Mouse (Mus musculus): ENCODE results near the gene Ddx41.

Ddx41 gene

GRCm38 (mm10) chr13:55540933-55541332 is 4.5 kb upstream of the Ddx41 start:
- DNase-seq = peak; percentile 39 to 45

GRCm38 (mm10) chr13:55535796-55536193 is 663 bp downstream of the Ddx41 start:
- DNase-seq = peak in 1 of 2 experiments; percentile 30

GRCm38 (mm10) chr13:55535191-55535590 is 1.3 kb downstream of the Ddx41 start:
- no peak for DNase-seq

GRCm38 (mm10) chr13:55529198-55529915 is 7.1 kb downstream of the Ddx41 start, which contains the start of gene Dok3:
Gene Dok3 (minus strand): TSS chr13:55529296.
- DNase-seq = no peak

GRCm38 (mm10) chr13:55527834-55528772 is 8.4 kb downstream of the Ddx41 start:
- DNase-seq = no peak

- DNase-seq = no peak
These were observed 9.2 kb downstream of the Ddx41 start for GRCm38 (mm10) chr13:55527212-55527611.

GRCm38 (mm10) chr13:55525733-55526553 is 10.5 kb downstream of the Ddx41 start:
- DNase-seq = no peak

- DNase-seq = no peak
These were observed 12.4 kb downstream of the Ddx41 start for GRCm38 (mm10) chr13:55523951-55524600.

GRCm38 (mm10) chr13:55523278-55523677 is 13.2 kb downstream of the Ddx41 start:
- DNase-seq = no peak

GRCm38 (mm10) chr13:55522730-55523129 is 13.7 kb downstream of the Ddx41 start:
- no peak for DNase-seq

- no peak for DNase-seq
These were observed 16.9 kb downstream of the Ddx41 start for GRCm38 (mm10) chr13:55519606-55520005.

- peak; percentile 88 to 94 for DNase-seq
These were observed 19.5 kb downstream of the Ddx41 start for GRCm38 (mm10) chr13:55516955-55517354.

- no peak for DNase-seq
These were observed 22.6 kb downstream of the Ddx41 start for GRCm38 (mm10) chr13:55513828-55514227.

GRCm38 (mm10) chr13:55513111-55513748 is 23.2 kb downstream of the Ddx41 start, which contains the start of gene Pdlim7:
Gene Pdlim7 (minus strand): TSS chr13:55513676.
- peak; percentile 83 to 94 for DNase-seq

GRCm38 (mm10) chr13:55512379-55513031 is 24.0 kb downstream of the Ddx41 start:
- DNase-seq = peak; percentile 62 to 68

GRCm38 (mm10) chr13:55511492-55511861 is 25.0 kb downstream of the Ddx41 start:
- DNase-seq = no peak

GRCm38 (mm10) chr13:55510668-55511491 is 25.6 kb downstream of the Ddx41 start:
- no peak for DNase-seq

GRCm38 (mm10) chr13:55510332-55510667 is 26.2 kb downstream of the Ddx41 start:
- no peak for DNase-seq

- DNase-seq = no peak
These were observed 27.9 kb downstream of the Ddx41 start for GRCm38 (mm10) chr13:55508531-55508930.

GRCm38 (mm10) chr13:55507877-55508276 is 28.6 kb downstream of the Ddx41 start:
- no peak for DNase-seq
